Mouse (Mus musculus) 3T3-L1 (cell line): Measurements from ENCODE around the gene Cplx1.

Source experiments
- DNase-seq: peaks from one replicate; pipeline ENCODE4 v3.0.0-alpha.2; 2015; ENCODE audit warnings: low read depth, low spot score

Gene Cplx1

GRCm38 (mm10) chr5:108549489-108550206 is at the start of gene Cplx1:
Cplx1 (minus strand) TSS chr5:108550024.
- DNase-seq, result peak; percentile 60

- no peak for DNase-seq
These were observed 31.6 kb upstream of the Cplx1 start for GRCm38 (mm10) chr5:108581361-108581891.

- DNase-seq, result peak; percentile 71
These were observed 23.2 kb upstream of the Cplx1 start for GRCm38 (mm10) chr5:108573054-108573453.

GRCm38 (mm10) chr5:108570991-108571390 is 21.2 kb upstream of the Cplx1 start:
- DNase-seq, result no peak

- peak; percentile 46 for DNase-seq
These were observed 17.3 kb upstream of the Cplx1 start for GRCm38 (mm10) chr5:108567104-108567503.

- no peak for DNase-seq
These were observed 16.7 kb upstream of the Cplx1 start for GRCm38 (mm10) chr5:108566523-108566922.

- no peak for DNase-seq
These were observed 15.6 kb upstream of the Cplx1 start for GRCm38 (mm10) chr5:108565381-108565780.

- DNase-seq, result peak; percentile 36
These were observed 14.5 kb upstream of the Cplx1 start for GRCm38 (mm10) chr5:108564346-108564745.

- DNase-seq, result no peak
These were observed 12.7 kb upstream of the Cplx1 start for GRCm38 (mm10) chr5:108562483-108562882.

- no peak for DNase-seq
These were observed 7.2 kb upstream of the Cplx1 start for GRCm38 (mm10) chr5:108556986-108557385.

GRCm38 (mm10) chr5:108554041-108554440 is 4.2 kb upstream of the Cplx1 start:
- no peak for DNase-seq

GRCm38 (mm10) chr5:108550207-108550594 is 377 bp upstream of the Cplx1 start:
- no peak for DNase-seq

- no peak for DNase-seq
These were observed 711 bp downstream of the Cplx1 start for GRCm38 (mm10) chr5:108549137-108549488.

GRCm38 (mm10) chr5:108547636-108548035 is 2.2 kb downstream of the Cplx1 start:
- DNase-seq, result no peak

- no peak for DNase-seq
These were observed 6.1 kb downstream of the Cplx1 start for GRCm38 (mm10) chr5:108543516-108544291.

GRCm38 (mm10) chr5:108534188-108534587 is 15.6 kb downstream of the Cplx1 start:
- DNase-seq, result no peak

- no peak for DNase-seq
These were observed 27.2 kb downstream of the Cplx1 start for GRCm38 (mm10) chr5:108522597-108522996.

GRCm38 (mm10) chr5:108521896-108522295 is 27.9 kb downstream of the Cplx1 start:
- no peak for DNase-seq

GRCm38 (mm10) chr5:108521016-108521415 is 28.8 kb downstream of the Cplx1 start:
- DNase-seq, result no peak

GRCm38 (mm10) chr5:108520153-108520552 is 29.7 kb downstream of the Cplx1 start:
- DNase-seq, result no peak

GRCm38 (mm10) chr5:108518951-108519350 is 30.9 kb downstream of the Cplx1 start:
- no peak for DNase-seq

- no peak for DNase-seq
These were observed 31.5 kb downstream of the Cplx1 start for GRCm38 (mm10) chr5:108518106-108518885.
